Mouse (Mus musculus) hindbrain, embryonic 11.5 days (tissue): Measurements from ENCODE around the gene Mzt1. TPM values are rescaled to one million over a fixed set of nuclear protein-coding genes. Genes with fewer than 3 reads are reported as not detected.

Experiments
- ATAC-seq: fragments of 200-750 bp; cut with Nextera tagmentation; 2 replicates; pipeline ENCODE4 v1.8.0; 2017; ENCODE audit warnings: mild to moderate bottlenecking, moderate TSS enrichment, moderate library complexity; ENCODE audit not compliant: low FRiP score
- DNase-seq: peaks from one replicate; pipeline ENCODE4 v3.0.0-alpha.2; 2015; ENCODE audit warnings: low spot score
- H3K27ac ChIP-seq: fragments of 300-500 bp; sonication (generic); 2 replicates; pipeline ENCODE4 v1.5.1; 2014; ENCODE audit warnings: mild to moderate bottlenecking, low read depth, low read length
- H3K27me3 ChIP-seq: fragments of 300-500 bp; sonication (generic); 2 replicates; pipeline ENCODE4 v1.6.1; 2014; ENCODE audit warnings: mild to moderate bottlenecking, low read length, moderate library complexity, mixed read lengths; ENCODE audit not compliant: control insufficient read depth, insufficient read depth
- H3K36me3 ChIP-seq: fragments of 300-500 bp; sonication (generic); 2 replicates; pipeline ENCODE4 v1.6.1; 2014; ENCODE audit warnings: mild to moderate bottlenecking, low read length, moderate library complexity, mixed read lengths; ENCODE audit not compliant: control insufficient read depth, insufficient read depth
- H3K4me1 ChIP-seq: fragments of 300-500 bp; sonication (generic); replicated peaks from 2 replicates; pipeline ENCODE4 v1.6.1; 2014; ENCODE audit warnings: low read length, mixed read lengths; ENCODE audit not compliant: control insufficient read depth, insufficient read depth
- H3K4me2 ChIP-seq: fragments of 300-500 bp; sonication (generic); replicated peaks from 2 replicates; pipeline ENCODE4 v1.6.1; 2014; ENCODE audit warnings: mild to moderate bottlenecking, low read depth, low read length
- H3K4me3 ChIP-seq: fragments of 300-500 bp; sonication (generic); 2 replicates; pipeline ENCODE4 v1.5.1; 2014; ENCODE audit warnings: low read depth, low read length
- H3K9ac ChIP-seq: fragments of 300-500 bp; sonication (generic); 2 replicates; pipeline ENCODE4 v1.6.1; 2014; ENCODE audit warnings: low read depth, low read length
- H3K9me3 ChIP-seq: fragments of 300-500 bp; sonication (generic); 2 replicates; pipeline ENCODE4 v1.6.1; 2016; ENCODE audit warnings: low read length; ENCODE audit not compliant: control insufficient read depth
- WGBS: fragments of 180-500 bp; shearing (Covaris S2); extraction: QIAGEN DNeasy Blood & Tissue Kit; methylation state at CpG from one replicate; pipeline ENCODE4 v1.1.7; 2014; 5-methylcytosine and 5-hydroxymethylcytosine counted together
- polyA plus RNA-seq: library from polyadenylated mRNA; unstranded; fragments of >200 nt; fragmentation: Nextera tagmentation; extraction: Ambion mirVana; gene quantifications from 2 replicates; pipeline ENCODE4 v1.2.1, GENCODE M21; 2014

Gene Mzt1
- polyA plus RNA-seq, 1 experiment from 2014 or later: 129 TPM

DNA sequence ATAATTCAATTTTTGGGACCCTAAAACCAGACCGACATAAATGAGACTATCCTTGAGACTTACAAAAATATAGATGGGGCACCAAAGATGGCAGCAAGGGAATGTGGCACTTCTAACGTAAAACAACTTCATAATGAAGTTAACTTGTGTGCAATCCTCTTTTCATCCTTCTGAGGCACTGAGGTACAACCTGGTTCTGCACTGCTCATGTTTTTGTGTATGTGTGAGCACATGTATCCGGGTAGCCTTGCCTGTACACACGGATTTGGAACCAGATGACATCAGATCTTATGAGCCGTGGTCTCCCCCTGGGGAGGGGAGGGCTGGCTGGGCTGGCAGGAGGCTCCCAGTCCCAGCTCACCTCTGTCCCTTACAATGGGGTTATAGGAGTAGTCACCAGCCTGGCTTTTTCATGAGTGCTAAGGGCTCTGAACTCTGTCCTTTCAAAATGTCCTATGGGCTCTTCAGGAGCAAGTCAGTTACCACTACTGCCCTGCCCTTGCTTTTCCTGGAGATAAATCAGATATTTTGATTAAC is 14.5 kb downstream of the Mzt1 start:
- H3K4me2 ChIP-seq: no peak overlapping the region
- no peak overlapping the region for H3K4me3 ChIP-seq
- no peaks in the 10 kb centered on the region for H3K27me3 ChIP-seq
- no peaks in the 10 kb centered on the region for H3K36me3 ChIP-seq
- H3K27ac ChIP-seq: no peak overlapping the region
- DNase-seq (no peak), ATAC-seq (0 out of 2 replicates have a peak, but pooled peaks have one; percentile 23)
- H3K9me3 ChIP-seq: no peaks in the 10 kb centered on the region
- WGBS: 84% methylated on average over 5 of the region's 5 CpGs
- no peak overlapping the region for H3K9ac ChIP-seq
- no peaks in the 10 kb centered on the region for H3K4me1 ChIP-seq

- Histone ChIP-seq H3K9ac (no peak overlapping the region), H3K4me3 (no peak overlapping the region), H3K4me1 (no peaks in the 10 kb centered on the region), H3K4me2 (no peak overlapping the region), H3K27ac (no peak overlapping the region), H3K36me3 (no peaks in the 10 kb centered on the region), H3K9me3 (no peaks in the 10 kb centered on the region), H3K27me3 (no peaks in the 10 kb centered on the region)
- DNase-seq (no peak), ATAC-seq (peak; percentile 31; the same call in 1 of the 2 replicates)
- WGBS: 79% methylated on average over 5 of the region's 5 CpGs
Observed at GRCm38 (mm10) chr14:99029987-99030386, 15.9 kb downstream of the Mzt1 start.

DNA sequence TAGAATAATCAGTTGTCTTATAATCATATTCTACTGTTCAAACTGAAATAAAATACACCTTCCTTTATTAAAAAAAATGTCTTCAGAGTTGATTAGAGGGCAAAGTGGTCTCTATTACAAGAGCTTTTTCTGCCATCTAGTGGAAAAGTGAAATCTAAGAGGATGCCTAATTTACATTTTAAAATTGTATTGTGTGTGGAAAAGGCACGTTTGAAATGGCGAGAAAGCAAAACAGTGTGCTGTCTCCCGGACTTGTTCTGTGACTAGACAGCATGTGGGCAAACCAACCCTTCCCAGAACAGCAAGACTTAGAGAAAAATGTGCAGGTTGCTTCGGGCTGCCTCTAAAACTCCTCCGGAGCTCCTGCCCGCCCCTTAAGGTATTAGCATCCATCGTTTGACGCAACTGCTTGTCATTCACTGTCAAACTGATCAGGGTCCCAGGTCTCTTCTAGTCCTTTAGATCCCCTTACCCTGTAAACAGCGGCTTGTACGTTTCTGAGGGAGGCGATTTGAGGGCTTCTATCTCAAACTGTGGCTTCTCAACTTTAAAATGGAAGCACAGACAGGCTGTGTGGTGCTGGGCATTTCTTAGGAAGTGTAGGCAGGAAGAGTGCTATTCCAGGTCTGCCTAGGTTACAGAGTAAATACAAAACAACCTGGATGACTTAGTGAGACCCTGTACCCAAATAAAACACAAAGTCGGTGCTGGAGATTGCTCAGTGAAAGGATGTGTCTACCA is 23.4 kb downstream of the Mzt1 start:
- Histone ChIP-seq H3K4me3 (0 out of 2 replicates have a peak overlapping the region, but pooled peaks have one; percentile 13), H3K27me3 (no peaks in the 10 kb centered on the region), H3K4me2 (0 out of 2 replicates have a peak overlapping the region, but pooled peaks have one; percentile 19), H3K9me3 (no peaks in the 10 kb centered on the region), H3K4me1 (no peaks in the 10 kb centered on the region), H3K27ac (no peak overlapping the region), H3K9ac (no peak overlapping the region), H3K36me3 (no peaks in the 10 kb centered on the region)
- ATAC-seq: no peak
- 51% methylated on average over 12 of the region's 12 CpGs for WGBS
- peak; percentile 20 for DNase-seq

GRCm38 (mm10) chr14:99019136-99019808 is 26.7 kb downstream of the Mzt1 start:
- DNase-seq: no peak
- Histone ChIP-seq H3K4me3 (no peak overlapping the region), H3K9me3 (no peaks in the 10 kb centered on the region), H3K36me3 (no peaks in the 10 kb centered on the region), H3K9ac (no peak overlapping the region), H3K4me1 (no peaks in the 10 kb centered on the region), H3K27me3 (no peaks in the 10 kb centered on the region), H3K4me2 (no peak overlapping the region), H3K27ac (no peak overlapping the region)
- WGBS: 66% methylated on average over 10 of the region's 10 CpGs
- no peak for ATAC-seq

DNA sequence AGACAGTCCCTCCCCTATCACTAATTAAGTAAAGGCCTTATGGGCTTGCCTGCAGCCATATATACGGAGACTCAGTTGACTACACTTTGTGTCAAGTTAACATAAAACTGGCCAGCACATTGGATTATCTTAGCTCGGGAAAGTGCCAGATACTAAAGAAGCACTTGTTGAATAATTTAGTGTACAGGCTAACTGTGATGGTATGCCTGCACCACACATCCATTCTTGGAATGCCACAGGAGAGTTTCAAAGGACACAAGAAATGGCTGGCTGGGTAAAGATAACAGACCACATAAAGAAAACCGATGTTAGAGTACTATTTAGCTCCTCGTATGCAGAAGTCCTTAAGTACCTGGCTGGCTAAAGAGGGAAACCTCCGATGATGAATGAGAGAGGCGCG is 27.2 kb downstream of the Mzt1 start:
- DNase-seq (no peak), ATAC-seq (no peak)
- Histone ChIP-seq H3K9me3 (no peaks in the 10 kb centered on the region), H3K4me2 (no peak overlapping the region), H3K36me3 (no peaks in the 10 kb centered on the region), H3K27ac (no peak overlapping the region), H3K4me1 (no peaks in the 10 kb centered on the region), H3K27me3 (no peaks in the 10 kb centered on the region), H3K4me3 (no peak overlapping the region), H3K9ac (no peak overlapping the region)
- 92% methylated on average over 7 of the region's 7 CpGs for WGBS

- Histone ChIP-seq H3K4me1 (no peaks in the 10 kb centered on the region), H3K27ac (no peak overlapping the region), H3K27me3 (no peaks in the 10 kb centered on the region), H3K4me2 (no peak overlapping the region), H3K9ac (no peak overlapping the region), H3K36me3 (no peaks in the 10 kb centered on the region), H3K9me3 (no peaks in the 10 kb centered on the region), H3K4me3 (no peak overlapping the region)
- DNase-seq (no peak), ATAC-seq (no peak)
- 87% methylated on average over 2 of the region's 2 CpGs for WGBS
Observed at GRCm38 (mm10) chr14:99010920-99011313, 35.0 kb downstream of the Mzt1 start.

- Histone ChIP-seq H3K4me2 (no peak overlapping the region), H3K4me3 (no peak overlapping the region), H3K9ac (no peak overlapping the region), H3K27me3 (no peaks in the 10 kb centered on the region), H3K27ac (no peak overlapping the region), H3K9me3 (no peaks in the 10 kb centered on the region), H3K36me3 (no peaks in the 10 kb centered on the region), H3K4me1 (no peaks in the 10 kb centered on the region)
- WGBS: 82% methylated on average over 8 of the region's 8 CpGs
- DNase-seq (no peak), ATAC-seq (no peak)
Observed at GRCm38 (mm10) chr14:99010224-99010919, 35.6 kb downstream of the Mzt1 start.

GRCm38 (mm10) chr14:98994218-98994617 is 51.7 kb downstream of the Mzt1 start, which contains the start of gene Rpl36a-ps1:
Rpl36a-ps1 (minus strand) TSS chr14:98994318.
- Histone ChIP-seq H3K4me3 (no peak within 1 kb of the TSS), H3K9me3 (no peaks in the 10 kb centered on the region), H3K27ac (no peak within 1 kb of the TSS), H3K4me1 (no peaks in the 10 kb centered on the region), H3K9ac (no peak within 1 kb of the TSS), H3K27me3 (no peaks in the 10 kb centered on the region), H3K36me3 (no peaks in the 10 kb centered on the region), H3K4me2 (no peak within 1 kb of the TSS)
- 96% methylated on average over 7 of the region's 7 CpGs for WGBS
- DNase-seq: no peak
- ATAC-seq: no peak
